Mouse (Mus musculus): ENCODE measurements around the gene Ryr2.

- TF ChIP-seq CTCF (conservative IDR thresholded peaks at IDR 0.05; ENCODE audit: insufficient read depth, insufficient read length, low read depth, low read length): no peak
- no peak for TF ChIP-seq POLR2A (IDR thresholded peaks at IDR 0.05; ENCODE audit: low read depth, low read length)
Observed at GRCm38 (mm10) chr13:12126099-12126498, 19.4 kb upstream of the Ryr2 start.

Data from kidney, adult 2 months (tissue).